Mouse (Mus musculus): ENCODE measurements around the gene Elovl2.

DNA sequence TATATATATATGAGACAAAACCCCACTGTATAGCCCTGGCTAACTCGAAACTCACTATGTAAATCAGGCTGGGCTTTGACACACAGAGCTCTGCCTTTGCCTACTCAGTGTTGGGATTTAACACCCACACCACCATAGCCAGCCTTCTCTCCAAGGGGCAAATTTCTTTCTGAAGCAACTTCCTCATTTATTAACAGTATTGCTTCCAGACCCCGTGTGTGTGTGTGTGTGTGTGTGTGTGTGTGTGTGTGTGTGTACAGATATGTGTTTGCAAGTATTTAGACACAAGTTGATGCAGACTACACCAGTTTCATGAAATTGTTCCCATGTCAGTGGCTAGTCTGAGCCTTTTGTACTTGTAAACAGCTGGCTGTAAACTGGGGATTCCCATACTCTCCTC, 21.4 kb upstream of the Elovl2 start:
- TF ChIP-seq CTCF (IDR thresholded peaks at IDR 0.05; ENCODE audit: low read depth): no peak
- no peak for TF ChIP-seq EP300 (optimal IDR thresholded peaks at IDR 0.05)

Data from stomach, postnatal 0 days (tissue).